Mouse (Mus musculus): ENCODE measurements around the gene Olfr815.
"Not testable (repeated sequence)": the region's sequence is repeated elsewhere in the genome, so short reads cannot be mapped to it uniquely, and the experiment has no call there.

Olfr815 gene

GRCm38 (mm10) chr10:129905767-129906166 lies at the start of gene Olfr815:
Gene Olfr815 (minus strand): TSS chr10:129905867.
- in situ Hi-C loops (cut with MboI, MseI) = not testable (repeated sequence)

DNA sequence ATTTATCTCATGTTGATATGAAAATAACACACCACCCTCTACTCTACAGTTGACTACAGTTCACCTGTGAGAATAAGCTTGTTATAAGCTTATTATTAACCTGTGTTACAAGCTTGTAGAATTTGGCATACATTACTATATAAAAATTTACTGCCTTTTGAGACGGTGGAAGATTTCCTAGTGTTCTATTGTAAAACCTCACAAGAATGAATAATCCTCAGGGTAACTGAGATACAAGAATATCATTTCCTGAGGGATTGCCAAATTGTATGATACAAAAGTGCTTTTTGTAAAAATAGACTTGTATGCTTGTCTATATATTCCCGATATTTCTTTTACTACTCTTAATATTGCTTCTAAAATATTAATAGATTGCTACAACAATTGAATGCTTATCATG lies 43.3 kb upstream of the Olfr815 start, which contains the start of gene Olfr818:
Gene Olfr818, minus strand, starts transcription at position 101 of the 400 bp plus-strand sequence.
- in situ Hi-C loops (cut with MboI, MseI) = no loop called here

DNA sequence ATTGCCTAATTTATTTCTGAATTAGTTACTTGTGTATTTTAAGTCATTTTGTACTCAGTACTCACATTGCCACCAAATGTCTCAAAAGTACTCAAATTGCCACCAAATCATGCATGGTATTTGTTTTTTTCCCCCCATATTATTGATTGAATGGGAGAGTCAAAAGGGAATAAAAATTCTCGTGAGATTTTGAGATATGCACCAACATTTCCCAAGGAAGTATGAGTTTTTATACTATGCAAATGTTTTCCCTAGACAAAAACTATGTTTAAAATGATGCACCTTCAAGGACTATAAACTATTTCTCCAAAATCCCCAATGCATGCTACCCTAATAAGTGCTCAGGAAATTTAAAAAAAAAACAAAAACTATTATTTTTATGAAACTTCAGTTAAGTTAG lies 9.8 kb upstream of the Olfr815 start, which contains the start of gene Olfr816:
Gene Olfr816, minus strand, starts transcription at position 101 of the 400 bp plus-strand sequence.
- in situ Hi-C loops (cut with MboI, MseI) = no loop called here

DNA sequence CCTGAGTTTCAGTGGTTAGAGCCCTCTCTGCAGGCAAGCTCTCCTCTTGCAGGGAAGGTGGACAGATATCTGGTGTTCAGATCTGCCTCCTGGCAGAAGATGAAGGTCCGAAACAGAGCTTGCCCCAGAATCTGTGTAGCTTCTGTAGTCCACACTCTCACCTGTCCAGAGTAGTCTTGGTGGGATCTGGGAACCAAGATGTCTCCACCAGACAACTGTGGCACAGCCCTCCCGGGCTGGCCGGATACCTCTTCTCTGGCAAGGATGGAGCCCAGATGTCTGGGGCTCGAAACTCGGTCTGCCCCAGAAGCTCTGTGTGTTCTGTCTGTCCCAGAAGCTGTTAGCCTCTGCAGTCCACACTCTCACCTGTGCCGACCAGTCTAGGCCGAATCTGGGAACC lies 19.7 kb downstream of the Olfr815 start:
- in situ Hi-C loops (cut with MboI, MseI) = no loop called here

- in situ Hi-C loops (cut with MboI, MseI) = not testable (repeated sequence)
Measured at GRCm38 (mm10) chr10:129885496-129885895, 20.2 kb downstream of the Olfr815 start.

- in situ Hi-C loops (cut with MboI, MseI) = not testable (repeated sequence)
Measured at GRCm38 (mm10) chr10:129879751-129880150, 25.9 kb downstream of the Olfr815 start, which contains the start of gene Olfr814. Gene Olfr814 (minus strand): TSS chr10:129879851.

GRCm38 (mm10) chr10:129855067-129855466 lies 50.6 kb downstream of the Olfr815 start, which contains the start of gene Olfr813:
Gene Olfr813 (plus strand): TSS chr10:129855367.
- in situ Hi-C loops (cut with MboI, MseI) = no loop called here
